Mouse (Mus musculus) stomach, postnatal 0 days (tissue): ENCODE measurements at regions not wholly inside any gene's neighbourhood (a gene's known extent, or its start where the extent isn't known, plus 50 kb on each side); places are given as distances from the start of the nearest gene placed in this dataset.

Experiments
- CTCF ChIP-seq: IDR thresholded peaks from 2 replicates; pipeline ENCODE4 v1.5.1; 2016; ENCODE audit warnings: antibody characterized with exemption, low read depth, mild to moderate bottlenecking, moderate library complexity
- EP300 ChIP-seq: optimal IDR thresholded peaks from 2 replicates; pipeline ENCODE3; 2016; ENCODE audit warnings: antibody characterized with exemption

DNA sequence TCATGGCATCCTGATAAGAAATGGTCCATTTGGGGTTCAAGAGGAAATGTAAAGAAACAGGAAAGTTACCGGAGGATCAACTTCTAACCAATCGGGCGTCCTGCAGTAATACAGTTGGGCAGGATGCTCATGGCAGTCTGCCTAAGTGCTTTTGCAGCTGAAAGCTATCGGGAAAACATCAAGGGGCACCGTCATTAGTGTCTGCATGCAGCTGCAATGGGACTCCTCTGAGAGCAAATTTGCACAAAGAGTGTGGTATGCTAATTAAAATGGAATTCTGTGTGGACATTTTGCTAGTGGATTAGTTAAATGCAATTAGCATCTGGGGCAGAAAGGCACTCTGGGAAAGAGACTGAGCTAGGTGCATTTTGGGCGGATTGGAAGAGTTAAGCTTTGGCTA lies 160.3 kb downstream of the Utp18 start:
- no peak for TF ChIP-seq CTCF
- TF ChIP-seq EP300, result no peak
